Mouse (Mus musculus): ENCODE measurements at regions not wholly inside any gene's neighbourhood (a gene's known extent, or its start where the extent isn't known, plus 50 kb on each side); places are given as distances from the start of the nearest gene placed in this dataset.

DNA sequence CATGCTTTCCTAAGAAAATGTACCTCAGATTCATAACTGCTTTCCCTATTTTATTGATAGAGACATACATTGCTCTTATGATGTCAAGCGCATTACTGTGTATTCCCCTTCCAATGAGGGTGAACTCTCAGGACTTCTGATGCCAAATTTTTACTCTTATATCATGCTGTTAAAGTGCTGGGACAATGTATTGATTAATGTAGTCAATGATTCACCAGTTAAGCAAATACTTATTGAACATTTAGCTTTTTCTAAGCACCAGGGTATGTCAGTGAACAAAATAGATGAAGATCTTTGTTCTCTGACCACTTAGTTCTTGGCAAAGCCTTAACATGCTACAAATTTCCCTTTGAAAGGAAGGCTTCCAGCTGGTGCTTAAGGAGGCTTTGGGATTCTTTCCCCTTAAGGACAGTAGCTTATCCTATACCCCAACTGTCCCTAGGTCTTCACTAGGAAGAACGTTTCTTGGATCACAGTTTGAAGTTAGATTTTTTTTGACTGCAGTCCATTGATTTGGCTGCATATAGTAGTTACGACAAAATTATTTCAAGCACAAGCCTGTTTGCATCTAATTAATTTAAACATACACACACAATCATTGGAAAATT is 203.1 kb upstream of the Ptbp2 start:
- Histone ChIP-seq H3K4me3 (no peak overlapping the region), H3K4me2 (ENCODE audit: low read depth) (no peak overlapping the region), H3ac (ENCODE audit: control insufficient read depth, insufficient read length) (no peak overlapping the region), H3K79me2 (ENCODE audit: control insufficient read depth, insufficient read depth) (no peaks in the 10 kb centered on the region), H3K27me3 (ENCODE audit: control insufficient read depth, insufficient read depth, insufficient read length) (no peaks in the 10 kb centered on the region), H3K36me3 (ENCODE audit: control insufficient read depth, insufficient read depth) (no peaks in the 10 kb centered on the region)
- TF ChIP-seq MAX (IDR thresholded peaks at IDR 0.05; ENCODE audit: low read depth) (no peak), SRF (IDR thresholded peaks at IDR 0.05; ENCODE audit: control insufficient read depth, insufficient read length, low read depth) (no peak), TCF3 (IDR thresholded peaks at IDR 0.05; ENCODE audit: insufficient read length, low read depth) (no peak), MYOG (IDR thresholded peaks at IDR 0.05; ENCODE audit: control insufficient read depth in 1 of 3, insufficient read depth in 1 of 3, insufficient read length in 2 of 3, low read depth in 2 of 3) (no peak), POLR2AphosphoS2 (IDR thresholded peaks at IDR 0.05; ENCODE audit: insufficient read length, low read depth) (no peak)

DNA sequence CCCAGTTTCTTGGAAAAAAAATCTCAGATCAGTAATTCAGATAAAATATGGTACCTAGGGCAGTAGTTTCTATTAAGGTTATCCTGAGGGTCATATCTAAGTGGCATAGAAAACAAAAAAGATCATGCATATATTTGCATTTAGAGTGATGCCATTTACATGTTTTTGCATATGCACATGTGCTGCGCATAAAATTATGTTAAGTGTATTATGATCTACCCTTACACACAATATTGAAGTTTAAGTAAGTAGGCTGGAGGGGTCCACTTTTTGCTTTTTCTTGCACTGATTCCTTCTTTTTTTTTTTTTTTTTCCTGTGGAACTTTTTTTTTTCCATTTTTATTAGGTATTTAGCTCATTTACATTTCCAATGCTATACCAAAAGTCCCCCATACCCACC is 193.1 kb upstream of the Ptbp2 start:
- Histone ChIP-seq H3K79me2 (ENCODE audit: control insufficient read depth, insufficient read depth) (no peaks in the 10 kb centered on the region), H3K27me3 (ENCODE audit: control insufficient read depth, insufficient read depth, insufficient read length) (no peaks in the 10 kb centered on the region), H3ac (ENCODE audit: control insufficient read depth, insufficient read length) (no peak overlapping the region), H3K4me3 (no peak overlapping the region), H3K36me3 (ENCODE audit: control insufficient read depth, insufficient read depth) (no peaks in the 10 kb centered on the region), H3K4me2 (ENCODE audit: low read depth) (no peak overlapping the region)
- TF ChIP-seq CEBPB (IDR thresholded peaks at IDR 0.05; ENCODE audit: insufficient read depth, poor library complexity, severe bottlenecking), result no peak
- TF ChIP-seq E2F4 (IDR thresholded peaks at IDR 0.05; ENCODE audit: insufficient read depth), result no peak
- no peak for TF ChIP-seq MYOD1 (IDR thresholded peaks at IDR 0.05; ENCODE audit: control insufficient read depth in 1 of 3, insufficient read length in 2 of 3, low read depth in 2 of 3)
- TF ChIP-seq MAX (IDR thresholded peaks at IDR 0.05; ENCODE audit: low read depth), result no peak
- no peak for TF ChIP-seq SRF (IDR thresholded peaks at IDR 0.05; ENCODE audit: control insufficient read depth, insufficient read length, low read depth)
- no peak for TF ChIP-seq USF1 (IDR thresholded peaks at IDR 0.05; ENCODE audit: low read depth)

DNA sequence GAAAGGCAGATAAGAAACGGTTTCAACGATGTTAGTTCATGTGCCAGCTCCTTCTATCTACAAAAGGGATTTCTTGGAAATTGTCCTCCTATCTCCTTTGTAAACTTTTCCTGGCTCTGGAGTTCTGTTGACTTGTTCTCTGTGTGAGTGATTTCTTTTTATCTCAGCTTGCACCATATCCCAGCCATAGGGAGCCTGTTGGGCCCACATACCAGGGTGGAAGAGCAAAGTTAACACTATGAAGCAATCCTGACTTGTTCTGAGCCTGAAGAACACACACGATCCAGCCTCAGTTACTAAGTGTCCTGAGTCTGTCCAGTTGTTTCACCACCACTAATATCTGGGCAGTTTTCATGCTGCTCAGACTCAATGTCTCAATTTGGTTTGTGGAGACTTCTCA is 192.1 kb upstream of the Ptbp2 start:
- Histone ChIP-seq H3K4me3 (no peak overlapping the region), H3K27me3 (ENCODE audit: control insufficient read depth, insufficient read depth, insufficient read length) (no peaks in the 10 kb centered on the region), H3ac (ENCODE audit: control insufficient read depth, insufficient read length) (no peak overlapping the region), H3K79me2 (ENCODE audit: control insufficient read depth, insufficient read depth) (no peaks in the 10 kb centered on the region), H3K4me2 (ENCODE audit: low read depth) (no peak overlapping the region), H3K36me3 (ENCODE audit: control insufficient read depth, insufficient read depth) (no peaks in the 10 kb centered on the region)
- no peak for TF ChIP-seq POLR2A (IDR thresholded peaks at IDR 0.05; ENCODE audit: insufficient read length, low read depth)
- TF ChIP-seq MYOG (IDR thresholded peaks at IDR 0.05; ENCODE audit: control insufficient read depth in 1 of 3, insufficient read depth in 1 of 3, insufficient read length in 2 of 3, low read depth in 2 of 3), result no peak
- no peak for TF ChIP-seq TCF3 (IDR thresholded peaks at IDR 0.05; ENCODE audit: insufficient read length, low read depth)
- TF ChIP-seq E2F4 (IDR thresholded peaks at IDR 0.05; ENCODE audit: insufficient read depth), result no peak
- TF ChIP-seq SRF (IDR thresholded peaks at IDR 0.05; ENCODE audit: control insufficient read depth, insufficient read length, low read depth), result no peak
- no peak for TF ChIP-seq TCF12 (IDR thresholded peaks at IDR 0.05; ENCODE audit: insufficient read depth, poor library complexity, severe bottlenecking)
- no peak for TF ChIP-seq USF1 (IDR thresholded peaks at IDR 0.05; ENCODE audit: low read depth)
- TF ChIP-seq CEBPB (IDR thresholded peaks at IDR 0.05; ENCODE audit: insufficient read depth, poor library complexity, severe bottlenecking), result no peak
- no peak for TF ChIP-seq POLR2AphosphoS2 (IDR thresholded peaks at IDR 0.05; ENCODE audit: insufficient read length, low read depth)
- no peak for TF ChIP-seq MYOD1 (IDR thresholded peaks at IDR 0.05; ENCODE audit: control insufficient read depth in 1 of 3, insufficient read length in 2 of 3, low read depth in 2 of 3)
- no peak for TF ChIP-seq REST (IDR thresholded peaks at IDR 0.05; ENCODE audit: insufficient read depth, insufficient read length)
- no peak for TF ChIP-seq MAX (IDR thresholded peaks at IDR 0.05; ENCODE audit: low read depth)

DNA sequence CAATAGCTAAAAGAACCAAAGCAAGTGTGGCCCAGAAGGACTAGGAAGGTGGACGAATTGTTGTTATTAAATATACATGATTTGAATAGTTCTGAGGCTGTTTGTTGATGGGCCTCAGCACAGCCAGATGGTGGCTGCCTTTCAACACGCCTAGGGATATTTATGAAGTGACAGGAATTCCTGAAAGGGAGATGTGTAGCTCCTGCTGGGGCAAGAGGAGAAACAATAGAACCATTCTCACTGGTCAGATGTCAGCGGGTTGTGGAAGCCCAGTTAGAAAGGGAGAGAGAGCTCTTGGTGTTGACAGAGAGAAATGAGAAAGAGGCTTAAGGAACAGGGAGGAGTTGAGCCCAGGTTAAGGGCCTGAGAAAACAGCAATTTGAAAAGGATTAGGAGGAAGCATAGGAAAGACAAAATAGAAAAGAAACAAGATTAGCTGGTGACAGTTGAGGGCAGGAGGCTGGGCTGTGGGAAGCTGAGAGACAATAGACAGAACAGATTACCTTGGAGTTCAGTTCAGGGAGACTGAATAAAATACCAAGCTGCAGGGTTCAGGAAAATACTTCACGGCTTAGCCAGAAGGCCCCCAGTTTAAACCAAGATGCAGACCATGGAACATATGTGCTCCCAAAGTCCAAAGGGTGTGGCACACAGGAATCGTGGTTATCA is 174.7 kb upstream of the Ptbp2 start:
- no peaks in the 10 kb centered on the region for H3K36me3 ChIP-seq (ENCODE audit: control insufficient read depth, insufficient read depth)
- H3ac ChIP-seq (ENCODE audit: control insufficient read depth, insufficient read length), result no peak overlapping the region
- no peaks in the 10 kb centered on the region for H3K27me3 ChIP-seq (ENCODE audit: control insufficient read depth, insufficient read depth, insufficient read length)
- H3K79me2 ChIP-seq (ENCODE audit: control insufficient read depth, insufficient read depth), result no peaks in the 10 kb centered on the region
- no peak overlapping the region for H3K4me2 ChIP-seq (ENCODE audit: low read depth)
- no peak overlapping the region for H3K4me3 ChIP-seq
- TF ChIP-seq E2F4 (IDR thresholded peaks at IDR 0.05; ENCODE audit: insufficient read depth), result no peak
- no peak for TF ChIP-seq TCF3 (IDR thresholded peaks at IDR 0.05; ENCODE audit: insufficient read length, low read depth)
- TF ChIP-seq CEBPB (IDR thresholded peaks at IDR 0.05; ENCODE audit: insufficient read depth, poor library complexity, severe bottlenecking), result no peak
- TF ChIP-seq SRF (IDR thresholded peaks at IDR 0.05; ENCODE audit: control insufficient read depth, insufficient read length, low read depth), result no peak
- TF ChIP-seq MYOD1 (IDR thresholded peaks at IDR 0.05; ENCODE audit: control insufficient read depth in 1 of 3, insufficient read length in 2 of 3, low read depth in 2 of 3), result peak in 1 of 3 experiments; percentile 22

DNA sequence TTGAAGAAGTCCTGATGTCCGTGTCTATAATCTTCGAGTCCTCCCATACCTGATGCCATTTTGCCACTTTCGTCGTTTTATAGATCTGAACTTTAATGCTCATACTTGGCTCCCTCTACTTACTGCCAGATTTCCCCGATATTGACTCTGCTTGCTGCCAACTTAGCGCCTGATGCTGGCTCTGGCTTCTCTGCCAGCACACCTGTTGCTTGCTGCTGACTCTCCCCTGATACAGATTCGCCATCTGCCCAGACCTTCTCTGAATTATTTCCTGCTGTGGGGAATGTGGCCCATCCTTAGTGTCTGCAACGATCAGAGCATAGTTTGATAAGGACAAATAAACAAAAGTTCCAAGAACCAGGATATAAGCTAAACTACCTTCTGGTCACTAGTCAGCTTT is 173.3 kb upstream of the Ptbp2 start:
- no peak for TF ChIP-seq TCF3 (IDR thresholded peaks at IDR 0.05; ENCODE audit: insufficient read length, low read depth)
- TF ChIP-seq MYOG (IDR thresholded peaks at IDR 0.05; ENCODE audit: control insufficient read depth in 1 of 3, insufficient read depth in 1 of 3, insufficient read length in 2 of 3, low read depth in 2 of 3), result peak in 1 of 3 experiments; percentile 68
- no peak for TF ChIP-seq USF1 (IDR thresholded peaks at IDR 0.05; ENCODE audit: low read depth)
- peak in 2 of 3 experiments; percentile 60 to 77 for TF ChIP-seq MYOD1 (IDR thresholded peaks at IDR 0.05; ENCODE audit: control insufficient read depth in 1 of 3, insufficient read length in 2 of 3, low read depth in 2 of 3)
- no peak for TF ChIP-seq POLR2AphosphoS2 (IDR thresholded peaks at IDR 0.05; ENCODE audit: insufficient read length, low read depth)
- TF ChIP-seq E2F4 (IDR thresholded peaks at IDR 0.05; ENCODE audit: insufficient read depth), result no peak
- no peak for TF ChIP-seq SRF (IDR thresholded peaks at IDR 0.05; ENCODE audit: control insufficient read depth, insufficient read length, low read depth)
- TF ChIP-seq POLR2A (IDR thresholded peaks at IDR 0.05; ENCODE audit: insufficient read length, low read depth), result no peak
- no peak for TF ChIP-seq MAX (IDR thresholded peaks at IDR 0.05; ENCODE audit: low read depth)
- TF ChIP-seq CEBPB (IDR thresholded peaks at IDR 0.05; ENCODE audit: insufficient read depth, poor library complexity, severe bottlenecking), result no peak
- TF ChIP-seq REST (IDR thresholded peaks at IDR 0.05; ENCODE audit: insufficient read depth, insufficient read length), result no peak
- no peak for TF ChIP-seq TCF12 (IDR thresholded peaks at IDR 0.05; ENCODE audit: insufficient read depth, poor library complexity, severe bottlenecking)
- H3K27me3 ChIP-seq (ENCODE audit: control insufficient read depth, insufficient read depth, insufficient read length), result no peaks in the 10 kb centered on the region
- no peak overlapping the region for H3K4me2 ChIP-seq (ENCODE audit: low read depth)
- H3K36me3 ChIP-seq (ENCODE audit: control insufficient read depth, insufficient read depth), result no peaks in the 10 kb centered on the region
- H3ac ChIP-seq (ENCODE audit: control insufficient read depth, insufficient read length), result no peak overlapping the region
- no peaks in the 10 kb centered on the region for H3K79me2 ChIP-seq (ENCODE audit: control insufficient read depth, insufficient read depth)
- no peak overlapping the region for H3K4me3 ChIP-seq
